ENCODE assay signal across 22 mouse cellular contexts in genomic region chr7:6438388-6438787, GRCm38 (mm10). TPM values are rescaled to one million over a fixed set of nuclear protein-coding genes. Genes with fewer than 3 reads are reported as not detected.
"Had no signal": no experiment of that assay in that cellular context is flagged by ENCODE, and none has a peak within 500 bp of the region (broad histone marks: within the 10 kb centered on the region; RNA-seq: fewer than 3 reads in every experiment).

Olfr1344 (plus strand) TSS chr7:6438688.

- DNase-seq: cerebellum, adult 8-10 months; cerebellum, adult 9-10 months; cerebellum, adult 9-11 months; cerebellum, postnatal 10 days; cerebellum, postnatal 14 days; cerebellum, postnatal 25 days; cerebellum, postnatal 36 days; embryo, embryonic 11 days; forebrain, postnatal 0 days; gastrocnemius, adult 2 months; gastrocnemius, postnatal 10 days; gastrocnemius, postnatal 14 days; gastrocnemius, postnatal 25 days; gastrocnemius, postnatal 36 days; heart, adult 18-20 months; heart, adult 2 months had no signal

RNA-seq across cellular contexts. Expression of gene Olfr1344, which starts in this region (rescaled TPM):
- total RNA-seq: common myeloid progenitor, adult 5-6 weeks; forebrain, postnatal 0 days; gastrocnemius, adult 18-20 months; gastrocnemius, adult 2 months; gastrocnemius, adult 8-10 months; gastrocnemius, postnatal 10 days; gastrocnemius, postnatal 14 days; gastrocnemius, postnatal 25 days; gastrocnemius, postnatal 36 days; gastrocnemius, postnatal 4 days; granulocyte monocyte progenitor cell, adult 5-6 weeks; heart, adult 18-20 months; heart, adult 2 months; heart, adult 8-10 months had no signal
